19 mouse cellular contexts compared by ENCODE assay signal in genomic region chr7:37262846-37263245, GRCm38 (mm10).
DNase-seq lines count a peak whose midpoint lies in the region; ATAC-seq and TF ChIP-seq lines count a peak whose summit lies in the region.
"Had no signal": no experiment of that assay in that cellular context is flagged by ENCODE, and none has a peak within 500 bp of the region (broad histone marks: within the 10 kb centered on the region; RNA-seq: fewer than 3 reads in every experiment).

No protein-coding gene starts in this region.

- no peak for TF ChIP-seq CTCF in hindbrain, postnatal 0 days (IDR thresholded peaks at IDR 0.05; ENCODE audit: low read depth)
- TF ChIP-seq CTCF in midbrain, postnatal 0 days (IDR thresholded peaks at IDR 0.05), result no peak

- H3K27ac ChIP-seq in embryonic facial prominence, embryonic 11.5 days (replicated peaks; ENCODE audit: low read depth, low read length), result no peak overlapping the region
- H3K27ac ChIP-seq in embryonic facial prominence, embryonic 10.5 days (replicated peaks), result no peak overlapping the region
- H3K27ac ChIP-seq in hindbrain, postnatal 0 days, result no peak overlapping the region
- no peak overlapping the region for H3K27ac ChIP-seq in hindbrain, embryonic 11.5 days (ENCODE audit: low read depth, low read length)
- no peak overlapping the region for H3K27ac ChIP-seq in midbrain, postnatal 0 days (ENCODE audit: low read depth, low read length)
- no peak overlapping the region for H3K27ac ChIP-seq in midbrain, embryonic 15.5 days
- H3K27ac ChIP-seq: heart, embryonic 13.5 days; hindbrain, embryonic 12.5 days had no signal

- no peaks in the 10 kb centered on the region for H3K27me3 ChIP-seq in embryonic facial prominence, embryonic 11.5 days (ENCODE audit: control insufficient read depth, insufficient read depth, low read length)
- no peaks in the 10 kb centered on the region for H3K27me3 ChIP-seq in embryonic facial prominence, embryonic 10.5 days (replicated peaks; ENCODE audit: low read depth, poor library complexity, severe bottlenecking)
- H3K27me3 ChIP-seq in hindbrain, postnatal 0 days (ENCODE audit: insufficient read depth, low read length), result no peaks in the 10 kb centered on the region
- H3K27me3 ChIP-seq in hindbrain, embryonic 11.5 days (ENCODE audit: control insufficient read depth, insufficient read depth, low read length), result no peaks in the 10 kb centered on the region
- H3K27me3 ChIP-seq in midbrain, postnatal 0 days (ENCODE audit: insufficient read depth, low read length), result no peaks in the 10 kb centered on the region
- no peaks in the 10 kb centered on the region for H3K27me3 ChIP-seq in midbrain, embryonic 15.5 days (replicated peaks)
- H3K27me3 ChIP-seq: heart, embryonic 13.5 days; hindbrain, embryonic 12.5 days had no signal

- no peaks in the 10 kb centered on the region for H3K9me3 ChIP-seq in embryonic facial prominence, embryonic 11.5 days (replicated peaks; ENCODE audit: control insufficient read depth, low read length)
- 0 out of 2 replicates have a peak, but pooled peaks cover 2% of the 10 kb centered on the region for H3K9me3 ChIP-seq in embryonic facial prominence, embryonic 10.5 days
- no peaks in the 10 kb centered on the region for H3K9me3 ChIP-seq in hindbrain, postnatal 0 days (ENCODE audit: low read length)
- no peaks in the 10 kb centered on the region for H3K9me3 ChIP-seq in hindbrain, embryonic 11.5 days (ENCODE audit: control insufficient read depth, low read length)
- H3K9me3 ChIP-seq in midbrain, postnatal 0 days (ENCODE audit: low read length), result no peaks in the 10 kb centered on the region
- no peaks in the 10 kb centered on the region for H3K9me3 ChIP-seq in midbrain, embryonic 15.5 days
- H3K9me3 ChIP-seq: heart, embryonic 13.5 days; hindbrain, embryonic 12.5 days had no signal

- H3K4me3 ChIP-seq in embryonic facial prominence, embryonic 11.5 days (ENCODE audit: low read depth, low read length), result no peak overlapping the region
- no peak overlapping the region for H3K4me3 ChIP-seq in embryonic facial prominence, embryonic 10.5 days
- no peak overlapping the region for H3K4me3 ChIP-seq in hindbrain, postnatal 0 days (ENCODE audit: low read length)
- H3K4me3 ChIP-seq in hindbrain, embryonic 11.5 days (ENCODE audit: low read depth, low read length), result no peak overlapping the region
- no peak overlapping the region for H3K4me3 ChIP-seq in midbrain, postnatal 0 days (ENCODE audit: low read depth, low read length)
- no peak overlapping the region for H3K4me3 ChIP-seq in midbrain, embryonic 15.5 days
- H3K4me3 ChIP-seq: heart, embryonic 13.5 days; hindbrain, embryonic 12.5 days had no signal

- ATAC-seq in embryonic facial prominence, embryonic 11.5 days (replicated peaks; ENCODE audit: insufficient number of reproducible peaks, low FRiP score, low TSS enrichment, low read depth), result no peak
- no peak for ATAC-seq in hindbrain, postnatal 0 days
- ATAC-seq in hindbrain, embryonic 11.5 days (ENCODE audit: low FRiP score), result no peak
- ATAC-seq in midbrain, postnatal 0 days (ENCODE audit: low FRiP score), result no peak
- ATAC-seq in midbrain, embryonic 15.5 days (replicated peaks), result no peak
- ATAC-seq: activated CD4-positive, CD25-positive, alpha-beta regulatory T cell, adult 4 months; hindbrain, embryonic 16.5 days had no signal

- no peaks in the 10 kb centered on the region for H3K4me1 ChIP-seq in embryonic facial prominence, embryonic 11.5 days (ENCODE audit: control insufficient read depth, insufficient read depth, low read length)
- H3K4me1 ChIP-seq in embryonic facial prominence, embryonic 10.5 days, result peaks cover 7% of the 10 kb centered on the region; the same call in 1 of the 2 replicates
- no peaks in the 10 kb centered on the region for H3K4me1 ChIP-seq in hindbrain, postnatal 0 days (ENCODE audit: insufficient read depth, low read length)
- no peaks in the 10 kb centered on the region for H3K4me1 ChIP-seq in hindbrain, embryonic 11.5 days (replicated peaks; ENCODE audit: control insufficient read depth, insufficient read depth, low read length)
- no peaks in the 10 kb centered on the region for H3K4me1 ChIP-seq in midbrain, postnatal 0 days (ENCODE audit: insufficient read depth, low read length)
- no peaks in the 10 kb centered on the region for H3K4me1 ChIP-seq in midbrain, embryonic 15.5 days
- H3K4me1 ChIP-seq: heart, embryonic 13.5 days; hindbrain, embryonic 12.5 days had no signal

- WGBS in embryonic facial prominence, embryonic 11.5 days, result 34% methylated on average over 3 of the region's 3 CpGs
- 38% methylated on average over 3 of the region's 3 CpGs for WGBS in embryonic facial prominence, embryonic 10.5 days
- WGBS in hindbrain, postnatal 0 days, result 51% methylated on average over 3 of the region's 3 CpGs
- WGBS in hindbrain, embryonic 11.5 days, result 47% methylated on average over 3 of the region's 3 CpGs
- WGBS in midbrain, postnatal 0 days, result 46% methylated on average over 3 of the region's 3 CpGs
- 39% methylated on average over 3 of the region's 3 CpGs for WGBS in midbrain, embryonic 15.5 days

- intact Hi-C loops in gastrocnemius, postnatal 36 days (cut with DNase I), result no loop called here

- no peak overlapping the region for H3K4me2 ChIP-seq in embryonic facial prominence, embryonic 11.5 days (ENCODE audit: low read depth, low read length)
- H3K4me2 ChIP-seq in hindbrain, postnatal 0 days (ENCODE audit: low read depth, low read length), result no peak overlapping the region
- H3K4me2 ChIP-seq in hindbrain, embryonic 11.5 days (replicated peaks; ENCODE audit: low read depth, low read length), result no peak overlapping the region
- H3K4me2 ChIP-seq in midbrain, postnatal 0 days (ENCODE audit: low read depth, low read length, poor library complexity, severe bottlenecking), result no peak overlapping the region
- H3K4me2 ChIP-seq in midbrain, embryonic 15.5 days, result no peak overlapping the region
- H3K4me2 ChIP-seq: heart, embryonic 13.5 days; hindbrain, embryonic 12.5 days had no signal

- DNase-seq in embryonic facial prominence, embryonic 11.5 days (ENCODE audit: low spot score), result peak; percentile 70
- no peak for DNase-seq in embryonic facial prominence, embryonic 10.5 days (ENCODE audit: low spot score)
- peak; percentile 28 for DNase-seq in hindbrain, postnatal 0 days (ENCODE audit: low spot score)
- no peak for DNase-seq in hindbrain, embryonic 11.5 days (ENCODE audit: low spot score)
- DNase-seq in midbrain, postnatal 0 days (ENCODE audit: low spot score), result peak; percentile 26
- DNase-seq in embryo, embryonic 11 days, result peak; percentile 57
- DNase-seq in gastrocnemius, postnatal 36 days, result no peak
- DNase-seq: adrenal gland, postnatal 14 days; cerebellum, adult 18-20 months; cerebellum, adult 9-11 months; cerebellum, postnatal 36 days; gastrocnemius, postnatal 10 days; heart, postnatal 36 days; kidney, adult 11 months had no signal

- no peak overlapping the region for H3K9ac ChIP-seq in embryonic facial prominence, embryonic 11.5 days (replicated peaks; ENCODE audit: low read length)
- H3K9ac ChIP-seq in hindbrain, postnatal 0 days (replicated peaks; ENCODE audit: low read length), result no peak overlapping the region
- H3K9ac ChIP-seq in hindbrain, embryonic 11.5 days (ENCODE audit: low read depth, low read length), result no peak overlapping the region
- no peak overlapping the region for H3K9ac ChIP-seq in midbrain, postnatal 0 days (replicated peaks; ENCODE audit: low read length, poor library complexity, severe bottlenecking)
- no peak overlapping the region for H3K9ac ChIP-seq in midbrain, embryonic 15.5 days
- H3K9ac ChIP-seq: heart, embryonic 13.5 days; hindbrain, embryonic 12.5 days had no signal

- no peaks in the 10 kb centered on the region for H3K36me3 ChIP-seq in embryonic facial prominence, embryonic 11.5 days (replicated peaks; ENCODE audit: control insufficient read depth, insufficient read depth, low read depth, low read length)
- no peaks in the 10 kb centered on the region for H3K36me3 ChIP-seq in embryonic facial prominence, embryonic 10.5 days (replicated peaks)
- H3K36me3 ChIP-seq in hindbrain, postnatal 0 days (ENCODE audit: insufficient read depth, low read length), result no peaks in the 10 kb centered on the region
- no peaks in the 10 kb centered on the region for H3K36me3 ChIP-seq in hindbrain, embryonic 11.5 days (ENCODE audit: control insufficient read depth, insufficient read depth, low read length)
- no peaks in the 10 kb centered on the region for H3K36me3 ChIP-seq in midbrain, postnatal 0 days (ENCODE audit: insufficient read depth, low read length)
- H3K36me3 ChIP-seq in midbrain, embryonic 15.5 days (replicated peaks), result no peaks in the 10 kb centered on the region
- H3K36me3 ChIP-seq: heart, embryonic 13.5 days; hindbrain, embryonic 12.5 days had no signal

Comparison
In these comparisons a context has a peak if more than half of its experiments do, and no peak if none do; other contexts are left out.
1. DNase-seq: peak in embryonic facial prominence, embryonic 11.5 days (single experiment), hindbrain, postnatal 0 days (single experiment), midbrain, postnatal 0 days (single experiment) and embryo, embryonic 11 days (single experiment); none in embryonic facial prominence, embryonic 10.5 days (single experiment), hindbrain, embryonic 11.5 days (single experiment) and gastrocnemius, postnatal 36 days (0 of 2).